Mouse (Mus musculus): ENCODE measurements around the gene Aars2.

DNA sequence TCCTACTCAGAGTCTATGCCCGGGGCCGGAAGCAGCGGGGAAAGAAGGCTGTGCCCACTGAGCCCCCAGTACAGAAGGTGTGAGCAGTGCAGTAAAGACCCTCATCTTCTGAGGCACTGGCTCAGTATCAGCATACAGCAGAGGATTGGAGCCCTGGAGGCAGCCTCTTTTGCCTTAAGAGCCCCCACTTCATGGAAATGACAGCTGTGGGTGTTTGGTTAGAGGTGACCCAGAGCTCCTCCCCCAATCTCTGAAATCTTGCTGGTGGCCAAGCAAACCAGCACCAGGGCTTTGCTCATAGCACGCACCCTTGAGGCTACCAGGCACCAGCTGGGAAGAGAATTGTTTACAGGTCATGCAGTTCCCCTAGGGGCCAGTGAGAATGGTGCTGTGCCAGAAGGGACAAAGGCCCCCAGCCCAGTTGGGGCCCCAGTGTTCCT, 60.5 kb downstream of the Aars2 start:
- TF ChIP-seq POLR2A (IDR thresholded peaks at IDR 0.05; ENCODE audit: low read depth, low read length) (peak; percentile 47), CTCF (IDR thresholded peaks at IDR 0.05; ENCODE audit: borderline replicate concordance, insufficient read depth, low read length) (no peak)

All from embryonic fibroblast, embryonic 13.5 days (primary cell).